Mouse (Mus musculus) bone marrow, adult 2 months (tissue): ENCODE measurements around the gene Lrif1. TPM values are rescaled to one million over a fixed set of nuclear protein-coding genes. Genes with fewer than 3 reads are reported as not detected.
"Not testable (repeated sequence)": the region's sequence is repeated elsewhere in the genome, so short reads cannot be mapped to it uniquely, and the experiment has no call there.

Source experiments
- H3K27ac ChIP-seq: fragments of 200-500 bp; 2 replicates; pipeline ENCODE4 v1.5.1; 2012; ENCODE audit warnings: low read depth, mild to moderate bottlenecking, control low read depth, inconsistent platforms, low read length; ENCODE audit not compliant: control insufficient read depth, poor library complexity, insufficient read depth
- H3K4me1 ChIP-seq: fragments of 200-500 bp; 2 replicates; pipeline ENCODE4 v1.6.1; 2011; ENCODE audit warnings: low read length; ENCODE audit not compliant: control insufficient read depth, insufficient read depth
- H3K4me3 ChIP-seq: fragments of 200-500 bp; replicated peaks from 2 replicates; pipeline ENCODE3; 2011; ENCODE audit warnings: mild to moderate bottlenecking, low read depth, low read length, control low read depth; ENCODE audit not compliant: control insufficient read depth
- CTCF ChIP-seq: fragments of 200-500 bp; IDR thresholded peaks from 2 replicates; pipeline ENCODE4 v1.5.1; 2011; ENCODE audit warnings: low read length, control low read depth; ENCODE audit not compliant: control insufficient read depth, insufficient read depth
- POLR2A ChIP-seq: fragments of 200-500 bp; IDR thresholded peaks from 2 replicates; pipeline ENCODE4 v1.6.1; 2011; ENCODE audit warnings: low read depth, mild to moderate bottlenecking, control low read depth, low read length, borderline replicate concordance; ENCODE audit not compliant: control insufficient read depth
- WGBS: fragments of 180-500 bp; shearing (Covaris S2); methylation state at CpG from one replicate; pipeline ENCODE4 v1.1.7; 2018; 5-methylcytosine and 5-hydroxymethylcytosine counted together
- polyA plus RNA-seq: library from polyadenylated mRNA; stranded (reverse); fragments of >200 nt; gene quantifications from 2 replicates; pipeline ENCODE4 v1.2.4, GENCODE M21; 2011; ENCODE audit warnings: low replicate concordance; ENCODE audit not compliant: missing spikeins, insufficient read depth, insufficient read length

The Lrif1 gene
- 5.6 and 12.8 TPM in 2 replicates for polyA plus RNA-seq

GRCm38 (mm10) chr3:106684830-106685229 is at the start of gene Lrif1:
Gene Lrif1, plus strand, starts transcription at chr3:106684987.
- TF ChIP-seq POLR2A (no peak), CTCF (no peak)
- Histone ChIP-seq H3K4me1 (no peaks in the 10 kb centered on the region), H3K4me3 (peak within 1 kb of the TSS; percentile 59), H3K27ac (no peak within 1 kb of the TSS)
- 1% methylated on average over 20 of the region's 20 CpGs for WGBS

DNA sequence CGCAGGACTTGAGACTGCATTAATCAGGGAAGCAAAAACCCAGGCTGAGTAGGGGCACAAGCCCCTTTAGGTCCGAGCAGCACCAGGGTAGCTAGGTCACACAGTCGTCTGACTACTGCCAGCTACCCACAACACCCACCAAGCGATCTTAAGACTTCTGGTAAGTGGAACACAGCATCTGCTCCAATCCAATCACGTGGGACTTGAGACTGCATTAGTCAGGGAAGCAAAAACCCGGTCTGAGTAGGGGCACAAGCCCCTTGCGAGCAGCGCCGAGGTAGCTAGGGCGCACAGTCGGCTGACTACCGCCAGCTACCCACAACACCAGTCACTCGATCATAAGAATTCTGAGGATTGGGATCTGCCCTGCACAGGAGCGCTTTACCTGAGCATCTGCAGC is 12.0 kb upstream of the Lrif1 start:
- H3K4me1 ChIP-seq, H3K27ac ChIP-seq, H3K4me3 ChIP-seq: not testable (repeated sequence)
- 71% methylated on average over 14 of the region's 14 CpGs for WGBS

DNA sequence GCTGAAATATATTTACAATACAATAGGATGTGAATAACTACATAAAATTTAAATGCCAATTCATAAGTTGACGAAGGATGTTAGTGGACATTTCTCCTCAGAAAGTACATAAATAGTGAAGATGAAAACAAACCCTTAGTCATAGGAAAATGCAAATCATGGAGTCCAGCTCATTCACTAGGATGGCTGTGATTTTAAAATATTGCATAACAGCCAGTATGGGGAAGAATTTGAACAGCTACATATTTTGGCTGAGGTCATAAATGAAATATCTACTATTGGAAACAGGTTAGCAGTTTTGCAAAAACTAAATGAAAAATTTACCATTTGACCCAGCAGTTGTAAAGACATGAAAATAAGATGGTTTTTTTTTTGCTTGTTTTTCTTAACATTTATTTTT is 594 bp downstream of the Lrif1 start:
- 33% methylated on average over 1 of the region's 1 CpGs for WGBS
- no peaks in the 10 kb centered on the region for H3K4me1 ChIP-seq
- H3K4me3 ChIP-seq, result no peak overlapping the region
- TF ChIP-seq POLR2A (no peak), CTCF (no peak)
- no peak overlapping the region for H3K27ac ChIP-seq

- Histone ChIP-seq H3K4me3 (peak overlapping the region; percentile 99), H3K27ac (peak overlapping the region; percentile 100), H3K4me1 (no peaks in the 10 kb centered on the region)
- WGBS, result under 1% methylated on average over 31 of the region's 31 CpGs
- TF ChIP-seq CTCF (no peak), POLR2A (peak; percentile 55; the same call in 1 of the 2 replicates)
Observed at GRCm38 (mm10) chr3:106721397-106722027, 36.7 kb downstream of the Lrif1 start.

- Histone ChIP-seq H3K4me1 (no peaks in the 10 kb centered on the region), H3K27ac (peak overlapping the region; percentile 100), H3K4me3 (peak overlapping the region; percentile 99)
- TF ChIP-seq POLR2A (no peak; the same call in 1 of the 2 replicates), CTCF (peak; percentile 25; the same call in 1 of the 2 replicates)
- under 1% methylated on average over 33 of the region's 33 CpGs for WGBS
Observed at GRCm38 (mm10) chr3:106722028-106722945, 37.5 kb downstream of the Lrif1 start.

- no peak overlapping the region for H3K27ac ChIP-seq
- no peak for TF ChIP-seq CTCF
- TF ChIP-seq POLR2A, result no peak
- WGBS, result 63% methylated on average over 1 of the region's 1 CpGs
- H3K4me1 ChIP-seq, result no peaks in the 10 kb centered on the region
- H3K4me3 ChIP-seq, result no peak overlapping the region
Observed at GRCm38 (mm10) chr3:106755898-106756297, 71.1 kb downstream of the Lrif1 start.

DNA sequence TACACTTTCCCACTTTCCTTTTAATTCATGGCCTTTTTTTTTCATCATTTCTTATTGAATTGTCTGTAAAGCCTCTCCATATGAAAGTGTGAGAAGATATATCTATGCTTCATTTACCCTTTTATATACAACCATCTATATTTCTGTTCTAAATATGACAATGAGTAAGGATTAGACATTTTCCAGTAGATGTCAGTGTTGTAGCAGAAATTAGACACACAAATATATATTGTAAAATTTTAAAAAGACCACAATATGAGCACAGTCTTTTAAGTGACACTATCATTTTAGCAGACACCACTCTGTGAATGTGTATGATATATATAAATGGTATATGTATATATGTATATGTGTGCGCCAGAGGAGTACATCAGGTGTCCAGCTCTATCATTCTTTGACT is 87.0 kb downstream of the Lrif1 start:
- Histone ChIP-seq H3K27ac (no peak overlapping the region), H3K4me3 (no peak overlapping the region), H3K4me1 (peaks cover 1% of the 10 kb centered on the region; the same call in 1 of the 2 replicates)
- TF ChIP-seq POLR2A, result no peak
- no peak for TF ChIP-seq CTCF
- WGBS, result 73% methylated on average over 1 of the region's 1 CpGs

DNA sequence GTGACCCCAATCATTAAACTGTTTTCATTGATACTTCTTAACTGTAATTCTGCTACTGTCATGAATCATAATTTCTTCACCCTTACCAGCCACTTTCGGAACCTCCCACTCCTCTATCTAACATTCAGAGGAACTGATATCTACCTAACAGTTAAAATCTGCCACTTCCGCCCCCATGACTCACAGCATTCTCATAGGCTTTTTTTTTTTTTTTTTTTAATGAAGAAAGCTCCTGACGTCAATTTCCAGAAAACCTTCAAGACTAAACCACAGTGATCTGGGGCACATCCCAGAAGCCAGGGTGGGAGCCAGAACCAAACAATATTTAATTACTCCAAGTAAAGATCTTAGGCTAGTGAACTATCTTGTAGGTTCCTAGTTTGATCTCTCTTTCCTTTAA is 100.3 kb downstream of the Lrif1 start:
- Histone ChIP-seq H3K4me1 (no peaks in the 10 kb centered on the region; the same call in 1 of the 2 replicates), H3K27ac (no peak overlapping the region), H3K4me3 (no peak overlapping the region)
- 13% methylated on average over 3 of the region's 3 CpGs for WGBS
- TF ChIP-seq POLR2A (no peak), CTCF (no peak)

Other genes starting within 250 kb of the Lrif1 start
- gene Dennd2d, start 202.6 kb upstream of the Lrif1 start, polyA plus RNA-seq, result 12.3 and 35.4 TPM in 2 replicates
- 7.3 and 8.9 TPM in 2 replicates for gene Dram2, start 137.2 kb upstream of the Lrif1 start, polyA plus RNA-seq
- 10.4 and 33.2 TPM in 2 replicates for gene Cept1, start 137.2 kb upstream of the Lrif1 start, polyA plus RNA-seq
- 11.4 and 33.0 TPM in 2 replicates for gene Cd53, start 105.2 kb downstream of the Lrif1 start, polyA plus RNA-seq
- gene Olfr266, start 141.3 kb downstream of the Lrif1 start, polyA plus RNA-seq, result not detected in 2 replicates